Mouse (Mus musculus) kidney, adult 8-10 months (tissue): Measurements from ENCODE around the gene Sult2a6.

Experiments
- DNase-seq, 2 experiments: peaks; one replicate each; pipeline ENCODE4 v3.0.0; 2022

The Sult2a6 gene

GRCm38 (mm10) chr7:14254770-14255169, at the start of gene Sult2a6:
Gene Sult2a6 (minus strand): TSS chr7:14254870.
- DNase-seq, result no peak

DNA sequence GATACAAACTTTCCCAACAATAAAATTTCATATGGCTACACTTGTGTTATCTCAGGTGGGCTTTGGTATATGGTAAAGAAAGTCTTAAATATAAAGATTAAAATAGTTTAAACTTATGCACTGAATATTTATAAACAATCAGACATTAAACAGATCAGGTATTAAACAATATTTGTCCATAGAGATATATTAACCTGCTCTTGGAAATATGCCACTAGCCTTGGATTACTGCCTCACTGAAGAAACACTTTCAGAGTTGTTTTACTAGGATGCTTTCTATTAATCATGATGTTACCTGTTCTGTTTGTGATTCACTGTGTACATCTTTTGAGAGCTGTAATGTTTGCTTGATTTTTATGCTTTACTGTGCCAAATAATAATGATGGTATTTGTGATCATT, 39.4 kb downstream of the Sult2a6 start:
- DNase-seq, result no peak

DNA sequence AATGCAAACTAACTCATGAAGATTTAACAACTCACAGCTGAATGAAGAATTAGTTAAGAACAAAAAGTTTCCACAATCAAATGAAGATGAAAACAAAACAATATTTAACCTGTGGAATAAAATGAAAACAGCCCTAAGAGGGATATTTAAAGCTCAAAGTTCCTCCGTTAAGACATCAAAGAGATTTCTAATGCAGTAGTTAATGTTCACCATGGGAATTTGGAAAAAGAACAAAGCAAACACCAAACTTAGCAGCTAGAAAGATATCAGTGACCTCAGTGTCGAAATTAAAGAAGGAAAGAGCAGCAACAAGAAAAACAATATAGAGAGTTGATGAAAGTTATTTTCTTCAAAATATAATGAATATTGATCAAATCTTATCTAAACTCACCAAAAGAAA, 51.3 kb downstream of the Sult2a6 start:
- no peak for DNase-seq

DNA sequence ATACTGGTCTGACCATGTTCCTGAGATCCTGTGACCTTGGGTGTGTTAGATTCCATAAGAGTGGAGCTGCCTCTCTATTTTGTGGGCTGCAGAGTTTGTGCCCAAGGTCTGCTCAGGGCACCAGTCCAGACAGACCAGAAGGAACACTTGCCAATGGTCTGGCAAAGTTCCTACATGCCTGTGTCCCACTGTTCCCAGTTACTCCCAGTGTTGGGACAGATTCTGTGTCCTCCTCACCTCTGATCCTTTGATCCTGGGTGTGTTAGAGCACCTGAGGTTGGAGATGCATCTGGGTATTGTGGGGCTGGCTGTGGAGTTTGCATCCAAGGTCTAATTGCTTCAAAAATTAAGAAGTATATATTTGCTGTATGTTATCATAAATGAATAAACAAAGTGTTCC, 52.2 kb downstream of the Sult2a6 start:
- DNase-seq, result no peak
